Mouse (Mus musculus): ENCODE data around the gene Kcna10.

Gene Kcna10

DNA sequence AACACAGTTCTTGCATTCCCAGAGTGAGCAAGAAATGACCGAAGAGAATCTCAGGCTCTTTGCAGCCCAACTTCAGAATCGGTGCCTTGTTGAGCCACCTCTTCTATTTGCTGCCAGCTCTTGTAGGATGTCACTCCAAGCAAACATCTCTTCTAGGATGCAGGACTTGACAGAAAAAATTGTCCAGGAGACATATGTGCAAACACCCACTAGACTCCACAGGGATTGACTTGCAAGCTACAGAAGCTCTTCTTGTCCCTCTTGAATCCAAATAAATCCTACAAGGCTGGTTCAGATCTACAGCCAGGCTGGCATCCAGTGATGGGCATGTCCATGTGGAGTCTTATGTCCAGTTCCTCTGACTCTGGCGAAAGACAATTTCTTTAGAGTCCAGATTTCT, 21.6 kb downstream of the Kcna10 start:
- DNase-seq (ENCODE audit: low read depth) = no peak

DNA sequence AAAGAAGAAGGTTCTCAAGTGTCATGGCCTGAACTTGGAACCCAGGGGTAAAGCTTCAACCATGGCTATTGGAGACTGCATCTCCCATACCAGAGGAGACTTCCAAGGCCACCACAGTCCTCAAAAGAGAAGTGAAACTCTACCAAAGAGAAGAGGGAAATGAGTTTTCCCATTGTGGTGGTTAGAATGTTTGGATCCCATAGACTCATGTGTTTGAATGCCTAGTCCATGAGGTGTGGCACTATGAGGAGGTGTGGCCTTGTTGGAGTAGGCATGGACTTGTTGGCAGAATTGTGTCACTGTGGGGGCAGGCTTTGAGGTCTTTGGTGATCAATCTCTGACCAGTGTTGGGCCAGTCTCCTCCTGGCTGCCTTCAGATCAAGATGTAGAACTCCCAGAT, 22.3 kb downstream of the Kcna10 start:
- DNase-seq (ENCODE audit: low read depth) = no peak

DNA sequence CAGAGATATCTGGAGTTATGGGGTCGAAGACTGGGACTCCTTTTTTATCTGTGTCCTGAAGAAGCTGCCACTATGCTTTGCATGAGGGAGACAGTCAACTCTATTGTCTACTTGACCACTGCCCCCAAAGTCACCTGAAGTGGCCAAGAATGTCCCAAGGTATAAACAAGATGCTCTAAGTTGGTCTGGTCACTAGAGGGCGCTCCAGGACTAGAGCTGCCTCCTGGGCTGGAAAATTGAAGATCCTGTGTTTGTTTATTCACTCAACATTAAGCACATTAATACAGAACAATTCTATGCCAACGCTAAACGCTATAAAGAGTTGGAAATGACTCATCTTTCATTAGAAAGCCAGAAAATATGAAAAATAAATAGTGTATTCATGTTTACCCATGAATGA, 23.1 kb downstream of the Kcna10 start:
- peak; percentile 48 for DNase-seq (ENCODE audit: low read depth)

DNA sequence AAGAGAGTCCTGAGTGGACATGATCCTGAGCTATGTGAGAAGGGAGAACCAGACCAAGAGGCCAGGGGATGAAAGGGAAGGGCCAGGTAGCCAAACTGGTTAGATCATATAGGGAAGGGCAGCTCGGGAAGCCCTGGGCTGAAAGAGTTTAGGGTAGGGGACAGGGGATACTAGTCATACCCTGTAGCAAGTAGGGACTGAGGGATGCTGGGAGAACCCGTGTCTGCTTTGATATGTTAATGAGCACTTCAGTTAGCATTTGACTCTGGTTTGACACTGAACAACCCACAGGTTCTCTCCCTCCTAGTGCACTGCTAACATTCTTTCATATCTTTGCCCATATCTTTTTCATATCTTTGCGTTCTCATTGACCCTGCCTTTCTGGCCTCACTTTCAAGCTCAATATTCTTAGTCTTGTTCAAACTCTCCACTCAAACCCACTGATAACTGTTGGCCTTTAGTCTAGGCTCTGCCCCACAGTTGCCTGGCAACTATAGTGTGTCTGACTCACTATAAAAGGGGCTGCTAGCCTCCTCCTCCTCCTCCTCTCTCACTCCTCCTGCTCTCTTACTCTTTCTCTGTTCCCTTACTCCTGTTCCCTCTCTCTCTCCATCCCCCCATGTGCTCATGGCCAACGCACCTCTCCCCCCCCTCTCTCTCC, 23.8 kb downstream of the Kcna10 start:
- no peak for DNase-seq (ENCODE audit: low read depth)

DNA sequence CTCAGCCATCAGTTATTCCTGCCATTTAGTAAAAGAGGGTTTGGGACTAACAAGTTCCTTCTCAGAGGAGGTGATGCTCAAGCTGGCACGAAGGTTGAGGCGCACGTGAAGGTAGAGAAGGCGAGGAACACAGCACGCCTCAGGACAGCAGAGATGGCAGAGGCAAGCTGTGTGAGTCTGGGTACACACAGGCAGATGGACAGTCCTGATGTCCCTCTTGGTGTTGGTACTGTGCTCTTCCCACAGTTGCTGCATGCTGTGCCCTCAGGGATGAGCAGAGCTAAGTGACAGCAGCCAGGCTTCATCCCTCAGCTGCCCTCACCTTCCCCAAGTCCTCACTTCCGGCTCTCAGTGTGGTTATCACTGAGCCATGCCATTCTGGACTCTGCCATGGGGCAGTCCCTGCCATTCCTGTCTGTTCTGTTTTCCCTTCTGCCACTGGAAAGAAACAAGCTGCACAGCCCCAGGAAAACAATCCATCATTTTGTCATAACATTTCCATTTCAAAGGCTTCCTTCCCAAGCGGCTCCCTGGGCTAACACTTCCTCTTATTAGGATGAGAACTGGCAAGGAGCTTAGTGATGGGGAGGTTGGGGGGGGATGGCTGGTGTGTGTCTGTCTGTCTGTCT, 24.9 kb downstream of the Kcna10 start:
- DNase-seq (ENCODE audit: low read depth) = no peak

DNA sequence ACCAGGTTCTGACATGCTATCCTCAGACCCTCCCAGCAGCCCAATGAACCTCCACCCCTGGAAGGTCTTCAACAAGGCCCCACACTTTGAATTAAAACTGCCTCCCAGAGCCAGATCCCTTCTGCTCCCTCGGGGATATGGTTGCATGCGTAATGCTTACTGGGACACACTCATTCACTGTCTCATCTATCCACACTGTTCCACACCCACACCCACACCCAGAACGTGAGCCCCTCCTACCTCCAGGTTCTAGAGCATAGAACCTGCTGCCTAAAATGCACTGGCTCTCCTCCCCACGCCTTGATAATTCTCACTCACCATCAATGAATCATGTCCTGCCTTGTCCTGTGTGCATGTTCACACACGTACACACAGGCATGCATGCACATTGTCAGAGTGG, 31.8 kb downstream of the Kcna10 start:
- DNase-seq (ENCODE audit: low read depth) = no peak

DNA sequence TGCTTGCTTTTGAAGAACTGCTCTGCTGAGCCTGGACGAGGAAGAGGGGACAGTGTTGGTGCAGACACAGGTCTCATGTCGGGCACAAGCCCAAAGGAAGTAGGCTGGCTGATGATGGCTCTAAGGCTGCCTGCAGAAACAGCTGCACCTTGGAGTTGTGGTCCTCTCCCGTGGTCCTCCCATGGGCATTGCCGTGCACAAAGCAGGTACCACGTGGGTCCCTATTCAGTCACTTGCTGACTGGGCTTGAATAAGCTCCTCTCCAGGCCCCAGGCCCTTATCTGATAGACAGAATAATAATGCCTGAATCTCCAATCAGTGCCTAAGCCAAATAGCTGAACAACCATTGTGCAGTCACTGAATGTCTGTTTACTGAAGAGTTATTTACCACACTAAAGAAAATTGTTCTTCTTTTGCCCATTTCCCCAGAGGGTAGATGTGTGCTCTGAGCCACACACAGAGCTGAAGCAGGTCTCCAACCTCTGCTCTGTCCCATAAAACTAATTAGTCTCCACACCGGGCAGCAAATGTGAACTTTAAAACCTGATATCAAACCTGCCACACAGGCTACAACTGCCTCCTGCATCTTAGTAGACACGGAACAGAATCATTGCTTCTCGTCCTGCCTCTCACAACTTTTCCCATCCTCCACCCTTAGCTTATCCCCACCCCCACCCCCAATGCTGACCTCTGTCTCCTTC, 33.7 kb downstream of the Kcna10 start:
- no peak for DNase-seq (ENCODE audit: low read depth)

DNA sequence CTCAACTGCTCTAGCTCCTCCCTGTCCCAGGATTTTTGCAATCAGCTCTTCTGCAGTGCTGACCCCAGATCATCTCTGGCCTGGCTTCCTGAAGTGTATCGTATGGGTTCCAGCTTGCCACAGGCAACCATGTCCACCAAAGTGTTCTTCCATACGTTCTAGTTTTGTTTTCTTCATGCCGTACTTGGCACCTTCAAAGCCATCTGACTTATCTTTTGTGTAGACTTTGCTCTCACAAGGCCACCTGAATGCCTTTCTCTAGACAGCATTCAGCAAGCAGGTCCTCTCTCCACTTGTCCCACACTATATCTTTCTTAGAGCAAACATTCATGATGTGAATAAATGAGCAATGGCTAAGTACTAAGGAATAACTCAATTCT, 34.2 kb downstream of the Kcna10 start:
- DNase-seq (ENCODE audit: low read depth) = no peak

DNA sequence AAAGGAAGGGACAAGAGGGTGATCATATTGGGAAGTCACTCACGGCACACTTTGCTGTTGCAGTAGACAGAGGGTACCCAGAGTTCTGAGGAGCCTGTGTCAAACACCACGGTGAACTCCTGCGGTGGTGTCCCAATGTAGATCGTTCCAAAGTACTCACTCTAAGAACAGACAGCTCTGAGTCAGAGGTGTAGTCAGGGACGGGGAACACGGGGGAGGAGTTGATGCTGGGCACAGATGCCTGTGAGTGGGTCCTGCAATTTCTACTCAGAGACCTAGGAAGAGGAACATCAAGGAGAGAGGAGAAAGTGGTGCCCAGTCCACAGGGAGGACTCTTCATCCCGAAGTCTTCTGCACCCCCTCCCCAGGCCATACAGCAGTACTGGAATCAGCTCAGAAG, 35.7 kb downstream of the Kcna10 start:
- no peak for DNase-seq (ENCODE audit: low read depth)

DNA sequence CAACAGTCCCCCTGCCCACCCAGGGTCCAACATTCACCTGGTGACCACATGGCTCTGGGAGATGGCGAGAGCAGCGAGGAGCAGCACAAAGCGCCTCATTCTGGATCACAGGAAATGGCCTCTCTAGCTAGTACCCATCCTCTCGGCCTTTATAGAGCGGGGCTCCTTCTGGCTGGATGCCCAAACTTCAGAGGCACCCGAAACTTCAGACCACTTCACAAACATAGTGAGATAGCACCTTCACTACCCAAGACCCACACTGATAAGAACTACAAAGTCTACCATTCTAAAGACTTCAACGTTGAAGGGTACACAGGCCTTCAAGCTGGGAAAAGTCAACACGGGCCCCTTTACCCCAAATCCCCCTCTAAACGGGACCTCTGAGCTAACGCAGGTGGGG, 38.8 kb downstream of the Kcna10 start, which contains the start of gene Cym:
TSS of gene Cym (minus strand) at position 125 of the 400 bp plus-strand sequence.
- no peak for DNase-seq (ENCODE audit: low read depth)

DNA sequence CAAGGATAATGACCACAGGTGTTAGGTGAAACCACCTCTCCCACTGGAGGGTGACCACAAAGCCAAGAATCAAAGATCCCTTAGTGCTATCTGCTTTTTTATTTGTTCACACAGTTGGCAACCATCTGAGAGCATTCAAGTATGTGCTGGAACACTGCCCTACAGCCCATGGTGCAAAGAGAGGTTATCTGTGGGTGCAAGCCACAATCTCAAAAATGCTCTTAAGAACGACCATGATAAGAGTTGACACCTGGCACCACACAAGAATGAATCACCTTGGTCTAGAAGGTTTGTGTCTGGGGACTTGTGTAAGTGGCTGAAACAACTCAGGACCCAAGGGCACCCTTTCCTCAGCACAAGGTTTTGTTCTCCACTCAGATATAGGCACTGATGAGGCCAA, 40.4 kb downstream of the Kcna10 start:
- DNase-seq (ENCODE audit: low read depth) = no peak

DNA sequence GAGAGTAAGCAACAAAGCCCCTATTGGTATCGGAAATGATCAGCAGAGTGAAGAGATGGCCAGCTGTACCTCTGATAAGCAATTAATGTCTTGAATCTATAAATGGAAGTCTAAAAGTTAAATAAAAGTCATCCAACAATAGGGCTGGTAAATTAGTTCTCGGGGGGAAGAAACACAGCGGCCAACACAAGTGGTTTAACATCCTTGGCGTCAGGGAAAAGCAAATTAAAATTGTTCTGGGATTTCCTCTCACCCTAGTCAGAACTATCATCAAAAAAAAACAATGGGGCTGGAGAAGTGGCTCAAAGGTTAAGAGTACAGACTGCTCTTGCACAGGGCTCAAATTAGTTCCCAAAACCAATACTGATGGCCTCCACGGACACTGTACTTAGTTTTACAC, 43.0 kb downstream of the Kcna10 start:
- no peak for DNase-seq (ENCODE audit: low read depth)

DNA sequence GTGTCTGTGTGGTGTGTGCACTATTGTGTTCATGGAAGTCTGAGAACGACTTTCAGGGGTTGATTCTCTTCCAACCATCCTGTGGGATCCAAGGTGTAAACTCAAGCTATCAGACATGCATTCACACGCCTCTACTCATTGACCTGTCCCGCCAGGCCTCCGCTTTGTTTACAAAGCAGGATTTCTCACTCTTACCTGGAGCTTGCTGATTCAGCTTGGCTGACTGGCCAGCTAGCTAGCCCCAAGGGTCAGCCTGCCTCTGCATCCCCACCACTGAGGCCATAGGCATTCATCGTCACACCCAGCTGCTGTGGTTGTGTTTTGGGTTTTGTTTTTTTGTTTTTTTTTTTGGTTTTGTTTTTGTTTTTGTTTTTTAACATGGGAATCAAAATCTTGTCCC, 46.4 kb downstream of the Kcna10 start:
- no peak for DNase-seq (ENCODE audit: low read depth)

DNA sequence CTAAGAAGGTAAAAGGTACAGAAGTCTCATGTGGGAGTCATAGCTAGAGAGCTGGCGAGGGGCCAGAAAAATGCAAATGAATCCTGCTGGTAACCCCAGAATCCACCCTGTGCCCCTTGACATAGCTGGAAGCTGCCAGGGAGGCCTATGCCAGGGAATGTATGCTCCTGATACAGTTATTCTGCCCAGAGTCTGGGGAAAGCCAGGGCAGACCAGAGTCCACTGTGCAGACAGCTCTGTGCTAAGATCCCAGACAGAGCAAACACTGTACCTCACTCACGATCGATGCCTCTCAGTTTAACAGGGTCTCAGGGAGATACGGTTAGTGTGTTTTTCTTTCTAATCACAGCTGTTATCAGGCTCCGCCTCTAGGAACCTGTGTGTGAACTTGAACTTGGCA, 47.0 kb downstream of the Kcna10 start:
- no peak for DNase-seq (ENCODE audit: low read depth)

DNA sequence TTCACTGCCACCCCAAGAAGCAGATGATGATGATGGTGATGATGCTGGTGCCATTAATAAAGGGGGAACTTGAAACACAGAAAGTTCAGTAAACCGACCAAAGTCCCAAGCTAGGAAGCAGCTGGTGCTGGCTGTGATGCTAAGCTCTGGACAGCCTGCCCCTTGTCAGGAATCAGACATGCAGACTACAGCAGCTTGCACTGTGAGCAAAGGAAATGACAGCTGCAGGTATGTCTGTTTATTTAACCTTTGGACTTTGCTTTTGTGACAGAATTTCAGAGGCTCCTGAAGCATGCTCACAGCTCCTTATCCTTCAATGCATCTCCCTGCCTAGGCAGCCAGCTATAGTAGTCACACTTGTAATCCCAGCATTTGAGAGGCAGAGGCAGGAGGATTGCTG, 47.7 kb downstream of the Kcna10 start, which contains the start of gene A630076J17Rik:
TSS of gene A630076J17Rik (plus strand) at position 88 of the 400 bp plus-strand sequence.
- DNase-seq (ENCODE audit: low read depth) = no peak

DNA sequence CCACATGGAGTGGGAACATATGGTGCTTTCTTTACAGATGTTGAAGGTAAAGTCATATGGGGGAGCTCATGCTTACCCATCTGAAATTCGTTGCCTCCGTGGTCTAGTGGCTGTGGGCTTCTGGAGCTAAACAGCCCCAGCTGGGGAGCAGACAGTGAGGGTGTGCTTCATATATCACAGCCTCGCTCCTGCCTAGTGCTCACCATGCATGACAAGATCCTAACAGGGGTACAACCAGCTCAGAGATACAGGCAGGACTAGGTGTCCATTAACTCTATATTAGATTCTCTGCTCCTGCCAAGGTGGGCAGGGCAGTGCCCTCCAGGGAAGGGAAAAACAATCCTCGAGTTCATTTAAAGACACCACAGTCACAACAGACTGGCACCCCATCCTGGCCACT, 48.3 kb downstream of the Kcna10 start:
- DNase-seq (ENCODE audit: low read depth) = no peak

DNA sequence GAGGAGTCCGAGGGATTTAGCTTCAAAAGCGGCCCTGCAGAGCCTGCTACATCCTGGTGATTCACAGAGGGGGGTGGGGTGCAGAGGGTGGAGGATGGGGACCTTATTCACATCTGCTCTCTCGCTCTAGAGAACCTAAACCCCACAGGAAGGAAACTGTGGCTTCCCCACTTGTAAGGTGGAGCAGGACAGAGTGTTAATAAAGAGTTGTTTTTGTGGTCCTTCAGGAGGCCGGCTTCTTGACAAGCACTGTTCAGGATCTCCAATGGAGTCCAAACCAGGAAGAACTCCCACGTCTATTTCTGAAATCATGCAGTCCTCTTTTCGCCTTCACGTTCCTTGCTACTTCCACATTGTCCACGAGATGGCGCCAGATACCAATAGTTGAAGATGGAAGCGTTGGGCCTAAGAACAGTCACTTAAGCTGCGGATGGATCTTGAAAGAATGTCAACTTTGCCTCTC, 50.5 kb downstream of the Kcna10 start:
- peak; percentile 95 for DNase-seq (ENCODE audit: low read depth)

DNA sequence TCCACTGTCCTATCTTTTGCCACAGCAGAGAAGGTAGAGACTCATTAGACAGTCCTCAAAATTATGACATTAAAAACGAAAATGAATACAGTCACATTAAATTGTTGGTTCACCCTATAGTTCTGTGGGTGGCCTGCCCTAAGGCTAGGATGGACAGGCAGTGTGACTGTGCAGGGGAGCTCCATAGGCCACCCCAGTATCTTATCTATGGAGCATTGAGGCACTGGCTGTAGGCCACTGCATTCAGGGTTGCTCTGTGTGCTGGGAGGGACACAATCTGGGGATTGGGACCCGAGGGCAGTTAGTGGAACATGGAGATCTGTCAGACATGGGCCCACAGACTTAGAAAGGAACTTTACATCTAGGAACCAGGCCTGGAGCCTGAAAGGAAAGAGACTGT, 51.1 kb downstream of the Kcna10 start:
- DNase-seq (ENCODE audit: low read depth) = no peak

DNA sequence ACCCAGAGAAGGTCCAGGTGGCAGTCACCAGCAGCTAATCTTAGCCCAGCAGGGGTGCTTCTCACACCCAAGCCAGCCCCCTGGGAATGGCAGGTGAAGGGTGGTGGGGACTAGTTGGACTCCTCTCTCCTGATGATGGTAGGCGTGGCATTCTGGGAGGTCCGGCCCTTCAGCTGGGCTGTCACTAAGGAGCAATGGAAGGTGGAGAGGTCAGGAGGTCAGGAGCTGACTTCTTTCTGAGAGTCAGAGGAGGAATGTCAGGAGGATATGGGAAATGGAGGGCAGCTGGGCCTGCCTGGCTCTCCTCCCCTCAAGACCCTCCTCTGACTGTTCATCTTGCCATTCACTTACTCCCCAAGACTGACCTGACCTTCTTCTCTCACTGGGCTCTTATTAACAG, 55.2 kb downstream of the Kcna10 start:
- DNase-seq (ENCODE audit: low read depth) = no peak

DNA sequence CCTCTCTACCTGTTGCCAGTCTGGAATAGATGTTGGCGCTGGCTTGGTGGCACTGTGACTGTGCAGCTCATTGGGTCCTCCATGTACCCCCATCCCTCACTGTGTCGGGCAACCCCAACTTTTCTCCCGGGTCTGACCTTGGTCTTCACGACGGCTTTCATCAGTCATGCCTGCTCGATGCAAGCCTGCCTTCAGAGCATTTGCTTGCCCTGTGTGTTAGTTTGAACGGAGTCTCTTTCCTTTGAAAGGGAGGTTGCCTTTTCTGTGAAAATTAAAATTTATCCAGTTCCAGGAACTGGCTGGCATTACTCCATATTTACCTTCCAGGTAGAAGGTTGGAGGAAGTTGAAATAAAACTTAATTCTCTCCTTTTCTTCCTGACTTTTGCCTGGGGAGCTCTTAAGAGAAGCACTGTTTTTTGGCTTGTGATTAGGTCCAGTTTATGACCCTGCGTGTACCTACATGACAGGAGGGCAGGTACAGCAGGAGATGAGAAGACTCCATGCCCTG, 55.7 kb downstream of the Kcna10 start:
- no peak for DNase-seq (ENCODE audit: low read depth)

DNA sequence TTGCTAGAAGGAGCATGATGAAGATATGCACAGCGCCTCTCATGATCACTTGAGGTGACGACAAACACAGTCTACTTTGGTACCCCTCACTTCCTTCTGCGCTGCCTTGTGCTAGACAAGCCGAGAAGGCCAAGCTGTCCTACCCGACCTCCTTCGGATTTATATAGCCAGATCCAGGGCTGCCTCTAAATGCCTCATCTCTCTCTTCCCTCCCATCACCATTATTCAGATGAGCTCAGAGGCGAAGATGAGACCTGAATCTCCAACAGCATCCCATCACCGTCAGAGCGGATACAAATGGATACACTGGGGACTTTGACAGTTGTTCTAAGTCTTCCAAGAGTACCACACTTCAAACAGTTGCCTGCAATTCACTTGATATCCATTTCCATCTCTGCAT, 56.8 kb downstream of the Kcna10 start, which contains the start of gene Prok1:
TSS of gene Prok1 (minus strand) at position 101 of the 400 bp plus-strand sequence.
- DNase-seq (ENCODE audit: low read depth) = no peak

DNA sequence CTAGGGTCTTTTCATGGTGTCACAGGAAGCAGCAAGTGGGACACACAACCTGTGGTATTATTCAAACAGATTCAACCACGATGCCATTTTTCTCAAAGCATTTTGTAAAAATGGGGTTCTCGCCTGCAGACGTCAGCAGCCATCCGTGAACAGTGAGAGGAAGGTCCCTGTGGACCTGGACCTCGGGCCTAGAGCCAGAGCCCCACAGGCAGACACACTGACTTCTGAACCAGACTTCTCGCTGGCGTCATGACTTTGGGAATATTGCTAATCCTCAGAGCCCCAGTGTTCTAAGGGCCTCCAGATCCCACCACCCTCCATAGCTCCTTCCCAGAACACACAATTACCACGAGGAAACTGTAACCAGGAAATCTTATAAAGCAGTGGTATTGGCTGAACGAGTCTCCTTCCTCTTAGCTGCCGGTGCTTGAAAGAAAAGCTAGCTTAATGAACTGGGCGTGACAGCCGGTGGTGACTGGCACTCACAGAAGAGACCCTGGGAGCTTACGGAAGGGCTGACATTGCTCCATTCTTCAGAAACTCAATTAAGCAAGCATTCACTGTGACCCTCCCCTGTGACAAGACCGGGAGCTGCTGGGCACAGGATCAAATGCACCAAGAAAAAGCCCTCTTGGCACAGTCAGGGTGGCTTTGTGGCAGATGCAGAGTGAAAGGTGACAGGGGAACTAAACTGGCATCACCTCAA, 58.7 kb downstream of the Kcna10 start:
- no peak for DNase-seq (ENCODE audit: low read depth)

All from c-Kit-positive CD71-negative TER-119-negative erythroid progenitor cells, embryonic 14.5 days (primary cell).